Mouse (Mus musculus) liver, postnatal 0 days (tissue): ENCODE measurements around the gene Gm28042. TPM values are rescaled to one million over a fixed set of nuclear protein-coding genes. Genes with fewer than 3 reads are reported as not detected.
A peak's percentile ranks its signal among the peaks of the same experiment; 100 is the strongest.

Experiments
- ATAC-seq: fragments of 200-750 bp; cut with Nextera tagmentation; 2 replicates; pipeline ENCODE4 v1.8.0; 2017; ENCODE audit warnings: mild to moderate bottlenecking, moderate library complexity
- DNase-seq: peaks from one replicate; pipeline ENCODE4 v3.0.0-alpha.2; 2016
- H3K27ac ChIP-seq: fragments of 300-500 bp; sonication (generic); 2 replicates; pipeline ENCODE4 v1.5.1; 2014; ENCODE audit warnings: antibody characterized with exemption, moderate library complexity, mild to moderate bottlenecking, low read depth
- H3K27me3 ChIP-seq: fragments of 300-500 bp; sonication (generic); 2 replicates; pipeline ENCODE4 v1.6.1; 2014; ENCODE audit warnings: low read length, control low read depth, mixed read lengths; ENCODE audit not compliant: insufficient read depth
- H3K36me3 ChIP-seq: fragments of 300-500 bp; sonication (generic); replicated peaks from 2 replicates; pipeline ENCODE4 v1.6.1; 2014; ENCODE audit warnings: mild to moderate bottlenecking, control low read depth, low read length, moderate library complexity, mixed read lengths; ENCODE audit not compliant: insufficient read depth
- H3K4me1 ChIP-seq: fragments of 300-500 bp; sonication (generic); 2 replicates; pipeline ENCODE4 v1.6.1; 2014; ENCODE audit warnings: antibody characterized with exemption, mild to moderate bottlenecking, control low read depth; ENCODE audit not compliant: insufficient read depth
- H3K4me2 ChIP-seq: fragments of 300-500 bp; sonication (generic); 2 replicates; pipeline ENCODE4 v1.6.1; 2014; ENCODE audit warnings: low read depth, mild to moderate bottlenecking, low read length, moderate library complexity, mixed read lengths
- H3K4me3 ChIP-seq: fragments of 300-500 bp; sonication (generic); 2 replicates; pipeline ENCODE4 v1.5.1; 2014; ENCODE audit warnings: low read depth, low read length
- H3K9ac ChIP-seq: fragments of 300-500 bp; sonication (generic); replicated peaks from 2 replicates; pipeline ENCODE4 v1.6.1; 2014; ENCODE audit warnings: mild to moderate bottlenecking, moderate library complexity
- H3K9me3 ChIP-seq: fragments of 300-500 bp; sonication (generic); 2 replicates; pipeline ENCODE4 v1.6.1; 2016; ENCODE audit warnings: mild to moderate bottlenecking, control low read depth, low read length, mixed read lengths
- CTCF ChIP-seq: sonication (generic); IDR thresholded peaks from 2 replicates; pipeline ENCODE4 v1.5.1; 2016; ENCODE audit warnings: antibody characterized with exemption, low read depth
- EP300 ChIP-seq: IDR thresholded peaks from 2 replicates; pipeline ENCODE4 v1.6.1; 2016; ENCODE audit warnings: antibody characterized with exemption, low read depth, mild to moderate bottlenecking
- WGBS: fragments of 180-500 bp; shearing (Covaris S2); extraction: QIAGEN DNeasy Blood & Tissue Kit; methylation state at CpG from one replicate; pipeline ENCODE4 v1.1.7; 2014; ENCODE audit not compliant: insufficient replicate concordance; 5-methylcytosine and 5-hydroxymethylcytosine counted together
- polyA plus RNA-seq: library from polyadenylated mRNA; unstranded; fragments of >200 nt; fragmentation: Nextera tagmentation; extraction: Ambion mirVana; gene quantifications from 2 replicates; pipeline ENCODE4 v1.2.1, GENCODE M21; 2015

The Gm28042 gene
- polyA plus RNA-seq = 0.13 and 0.38 TPM in 2 replicates

- 6% methylated on average over 50 of the region's 50 CpGs for WGBS
- Histone ChIP-seq H3K36me3 (peaks cover 10% of the 10 kb centered on the region), H3K27ac (peak within 1 kb of the TSS; percentile 83), H3K4me2 (peak within 1 kb of the TSS; percentile 98), H3K9ac (peak within 1 kb of the TSS; percentile 83), H3K27me3 (no peaks in the 10 kb centered on the region), H3K4me3 (peak within 1 kb of the TSS; percentile 72), H3K4me1 (peaks cover 12% of the 10 kb centered on the region), H3K9me3 (no peaks in the 10 kb centered on the region)
- ATAC-seq (peak; percentile 94), DNase-seq (peak; percentile 96)
- TF ChIP-seq EP300 (no peak; the same call in 1 of the 2 replicates), CTCF (peak; percentile 30)
Measured at GRCm38 (mm10) chr2:120026984-120027949, at the start of gene Gm28042, which contains the start of gene Jmjd7. Gene Gm28042 (plus strand): TSS chr2:120027493. Gene Jmjd7 (plus strand): TSS chr2:120027483.

- no peak overlapping the region for H3K9ac ChIP-seq
- H3K4me3 ChIP-seq = no peak overlapping the region
- DNase-seq (no peak), ATAC-seq (no peak)
- no peaks in the 10 kb centered on the region; the same call in 1 of the 2 replicates for H3K36me3 ChIP-seq
- H3K27ac ChIP-seq = no peak overlapping the region
- TF ChIP-seq EP300 = no peak
- no peak for TF ChIP-seq CTCF
- no peaks in the 10 kb centered on the region for H3K9me3 ChIP-seq
- H3K4me2 ChIP-seq = no peak overlapping the region
- H3K4me1 ChIP-seq = no peaks in the 10 kb centered on the region
- WGBS = 87% methylated on average over 7 of the region's 7 CpGs
- no peaks in the 10 kb centered on the region for H3K27me3 ChIP-seq
Measured at GRCm38 (mm10) chr2:119980343-119980986, 46.8 kb upstream of the Gm28042 start.

GRCm38 (mm10) chr2:119981631-119982030 lies 45.7 kb upstream of the Gm28042 start:
- Histone ChIP-seq H3K9ac (no peak overlapping the region), H3K36me3 (no peaks in the 10 kb centered on the region; the same call in 1 of the 2 replicates), H3K9me3 (no peaks in the 10 kb centered on the region), H3K27ac (no peak overlapping the region), H3K4me1 (no peaks in the 10 kb centered on the region), H3K27me3 (no peaks in the 10 kb centered on the region), H3K4me2 (no peak overlapping the region), H3K4me3 (no peak overlapping the region)
- DNase-seq (no peak), ATAC-seq (no peak)
- no peak for TF ChIP-seq EP300
- TF ChIP-seq CTCF = no peak
- WGBS = 82% methylated on average over 2 of the region's 2 CpGs

GRCm38 (mm10) chr2:119985871-119986270 lies 41.4 kb upstream of the Gm28042 start:
- WGBS = 72% methylated on average over 8 of the region's 8 CpGs

GRCm38 (mm10) chr2:119986369-119986768 lies 40.9 kb upstream of the Gm28042 start:
- TF ChIP-seq EP300 (no peak), CTCF (no peak)
- Histone ChIP-seq H3K27ac (no peak overlapping the region), H3K9me3 (no peaks in the 10 kb centered on the region), H3K4me1 (no peaks in the 10 kb centered on the region), H3K4me2 (no peak overlapping the region), H3K4me3 (no peak overlapping the region), H3K27me3 (no peaks in the 10 kb centered on the region), H3K36me3 (no peaks in the 10 kb centered on the region; the same call in 1 of the 2 replicates), H3K9ac (no peak overlapping the region)
- DNase-seq (no peak), ATAC-seq (no peak)
- 59% methylated on average over 6 of the region's 6 CpGs for WGBS

More at GRCm38 (mm10) chr2:119985871-119986270, 41.4 kb upstream of the Gm28042 start:
- Histone ChIP-seq H3K27me3 (no peaks in the 10 kb centered on the region), H3K36me3 (no peaks in the 10 kb centered on the region; the same call in 1 of the 2 replicates), H3K4me1 (no peaks in the 10 kb centered on the region), H3K9me3 (no peaks in the 10 kb centered on the region), H3K9ac (no peak overlapping the region), H3K4me3 (no peak overlapping the region), H3K27ac (no peak overlapping the region), H3K4me2 (no peak overlapping the region)
- DNase-seq = no peak
- no peak for ATAC-seq
- TF ChIP-seq CTCF (no peak), EP300 (no peak)

- Histone ChIP-seq H3K36me3 (no peaks in the 10 kb centered on the region), H3K4me2 (no peak overlapping the region), H3K27ac (no peak overlapping the region), H3K9me3 (no peaks in the 10 kb centered on the region), H3K4me1 (no peaks in the 10 kb centered on the region), H3K27me3 (no peaks in the 10 kb centered on the region), H3K9ac (no peak overlapping the region), H3K4me3 (no peak overlapping the region)
- ATAC-seq (no peak), DNase-seq (no peak)
- 88% methylated on average over 2 of the region's 2 CpGs for WGBS
- TF ChIP-seq EP300 (no peak), CTCF (no peak)
Measured at GRCm38 (mm10) chr2:119987441-119987840, 39.9 kb upstream of the Gm28042 start.
